Mouse (Mus musculus): ENCODE measurements around the gene Ssr2. TPM values are rescaled to one million over a fixed set of nuclear protein-coding genes. Genes with fewer than 3 reads are reported as not detected.

The Ssr2 gene
- total and polyA plus RNA-seq, 3 experiments: 346 to 377 (median 364) TPM

GRCm38 (mm10) chr3:88630018-88630417 is 54.3 kb downstream of the Ssr2 start:
- in situ Hi-C loops (cut with MboI; ENCODE audit: low pct_ligation_motif_present, low pct_unique_long_range_greater_than_20kb, low sequenced_read_pairs) (no loop called here), dilution Hi-C loops (cut with MboI; ENCODE audit: extremely low pct_ligation_motif_present, extremely low pct_unique_long_range_greater_than_20kb, low sequenced_read_pairs) (no loop called here)
- Histone ChIP-seq H3K9me3 (replicated peaks; ENCODE audit: low read length) (no peaks in the 10 kb centered on the region), H3K9ac (ENCODE audit: insufficient read depth, low read depth) (no peak overlapping the region), H3K4me2 (ENCODE audit: insufficient read depth, low read depth, poor library complexity, severe bottlenecking) (no peak overlapping the region), H3K27ac (ENCODE audit: insufficient read depth, low read depth) (no peak overlapping the region), H3K27me3 (replicated peaks) (no peaks in the 10 kb centered on the region), H3K4me3 (replicated peaks in 1 of 3; ENCODE audit: low read depth in 2 of 3, low read length in 2 of 3, poor library complexity in 1 of 3) (no peak overlapping the region), H3K4me1 (ENCODE audit: control insufficient read depth in 1 of 2, insufficient read depth in 2 of 2) (peaks cover 2 to 51% of the 10 kb centered on the region in 2 experiments; a peak in 3 of 4 replicates), H3K36me3 (replicated peaks in 1 of 2; ENCODE audit: control insufficient read depth in 1 of 2, insufficient read depth in 1 of 2, low read length in 1 of 2) (peaks cover 66 to 92% of the 10 kb centered on the region in 2 experiments), H3K79me2 (replicated peaks; ENCODE audit: control insufficient read depth, extremely low read depth, insufficient read depth, poor library complexity, severe bottlenecking) (peaks cover 41% of the 10 kb centered on the region)
- DNase-seq (ENCODE audit: extremely low read depth): no peak
- no peak for TF ChIP-seq EP300 (IDR thresholded peaks at IDR 0.05; ENCODE audit: low read length)
- no peak for TF ChIP-seq MAZ (IDR thresholded peaks at IDR 0.05; ENCODE audit: low read depth, low read length)
- TF ChIP-seq KAT2A (IDR thresholded peaks at IDR 0.05; ENCODE audit: insufficient replicate concordance, low read length): no peak
- TF ChIP-seq CTCF (conservative IDR thresholded peaks at IDR 0.05 in 1 of 2, IDR thresholded peaks at IDR 0.05 in 1 of 2; ENCODE audit: low read depth in 2 of 2, low read length in 2 of 2): no peak
- TF ChIP-seq NELFE (IDR thresholded peaks at IDR 0.05; ENCODE audit: low read depth, low read length): no peak
- no peak for TF ChIP-seq ZMIZ1 (IDR thresholded peaks at IDR 0.05; ENCODE audit: low read depth, low read length)
- no peak for TF ChIP-seq ZC3H11A (IDR thresholded peaks at IDR 0.05; ENCODE audit: low read depth, low read length)
- TF ChIP-seq CHD1 (IDR thresholded peaks at IDR 0.05; ENCODE audit: low read depth, low read length): no peak
- TF ChIP-seq RCOR1 (conservative IDR thresholded peaks at IDR 0.05; ENCODE audit: low read depth, low read length): no peak
- TF ChIP-seq JUN (IDR thresholded peaks at IDR 0.05; ENCODE audit: insufficient read depth, low read depth, low read length): no peak
- no peak for TF ChIP-seq TCF12 (IDR thresholded peaks at IDR 0.05; ENCODE audit: low read depth, low read length)
- TF ChIP-seq MAFK (IDR thresholded peaks at IDR 0.05; ENCODE audit: insufficient replicate concordance, low read length): no peak
- TF ChIP-seq MYC (IDR thresholded peaks at IDR 0.05; ENCODE audit: low read depth, low read length): no peak
- no peak for TF ChIP-seq TBP (conservative IDR thresholded peaks at IDR 0.05; ENCODE audit: low read depth, low read length)

GRCm38 (mm10) chr3:88630849-88631341 is 55.2 kb downstream of the Ssr2 start:
- Histone ChIP-seq H3K79me2 (replicated peaks; ENCODE audit: control insufficient read depth, extremely low read depth, insufficient read depth, poor library complexity, severe bottlenecking) (peaks cover 33% of the 10 kb centered on the region), H3K27ac (ENCODE audit: insufficient read depth, low read depth) (no peak overlapping the region), H3K4me2 (ENCODE audit: insufficient read depth, low read depth, poor library complexity, severe bottlenecking) (no peak overlapping the region), H3K9me3 (replicated peaks; ENCODE audit: low read length) (no peaks in the 10 kb centered on the region), H3K36me3 (replicated peaks in 1 of 2; ENCODE audit: control insufficient read depth in 1 of 2, insufficient read depth in 1 of 2, low read length in 1 of 2) (peaks cover 70 to 94% of the 10 kb centered on the region in 2 experiments), H3K27me3 (replicated peaks) (no peaks in the 10 kb centered on the region), H3K4me1 (ENCODE audit: control insufficient read depth in 1 of 2, insufficient read depth in 2 of 2) (peaks cover 2 to 45% of the 10 kb centered on the region in 2 experiments; a peak in 3 of 4 replicates), H3K4me3 (replicated peaks in 1 of 3; ENCODE audit: low read depth in 2 of 3, low read length in 2 of 3, poor library complexity in 1 of 3) (no peak overlapping the region), H3K9ac (ENCODE audit: insufficient read depth, low read depth) (no peak overlapping the region)
- in situ Hi-C loops (cut with MboI; ENCODE audit: low pct_ligation_motif_present, low pct_unique_long_range_greater_than_20kb, low sequenced_read_pairs): no loop called here
- dilution Hi-C loops (cut with MboI; ENCODE audit: extremely low pct_ligation_motif_present, extremely low pct_unique_long_range_greater_than_20kb, low sequenced_read_pairs): no loop called here
- DNase-seq (ENCODE audit: extremely low read depth): no peak
- TF ChIP-seq MAZ (IDR thresholded peaks at IDR 0.05; ENCODE audit: low read depth, low read length) (no peak), USF1 (IDR thresholded peaks at IDR 0.05; ENCODE audit: low read depth, low read length) (no peak), IRF4 (IDR thresholded peaks at IDR 0.05; ENCODE audit: low read depth, low read length) (no peak), SMC3 (IDR thresholded peaks at IDR 0.05; ENCODE audit: low read depth, low read length) (no peak), RAD21 (IDR thresholded peaks at IDR 0.05; ENCODE audit: low read depth, low read length) (no peak), TCF12 (IDR thresholded peaks at IDR 0.05; ENCODE audit: low read depth, low read length) (no peak), CHD2 (IDR thresholded peaks at IDR 0.05; ENCODE audit: low read length) (no peak), JUND (conservative IDR thresholded peaks at IDR 0.05; ENCODE audit: low read depth, low read length) (no peak), ZNF384 (IDR thresholded peaks at IDR 0.05; ENCODE audit: low read depth, low read length) (no peak), RCOR1 (conservative IDR thresholded peaks at IDR 0.05; ENCODE audit: low read depth, low read length) (no peak), MAFK (IDR thresholded peaks at IDR 0.05; ENCODE audit: insufficient replicate concordance, low read length) (no peak), ETS1 (conservative IDR thresholded peaks at IDR 0.05; ENCODE audit: low read depth, low read length) (no peak), MXI1 (IDR thresholded peaks at IDR 0.05; ENCODE audit: low read depth, low read length) (no peak), SIN3A (IDR thresholded peaks at IDR 0.05; ENCODE audit: low read length) (no peak), HCFC1 (IDR thresholded peaks at IDR 0.05; ENCODE audit: low read depth, low read length) (no peak), KAT2A (IDR thresholded peaks at IDR 0.05; ENCODE audit: insufficient replicate concordance, low read length) (no peak)

Measured in CH12.LX (cell line).